Mouse (Mus musculus) layer of hippocampus, adult 18-20 months (tissue): ENCODE data around the gene Elfn1. TPM values are rescaled to one million over a fixed set of nuclear protein-coding genes. Genes with fewer than 3 reads are reported as not detected.
"Not testable (repeated sequence)": the region's sequence is repeated elsewhere in the genome, so short reads cannot be mapped to it uniquely, and the experiment has no call there.

Source experiments
- DNase-seq, 2 experiments: peaks; one replicate each; pipeline ENCODE4 v3.0.0; 2022; ENCODE audit warnings: low spot score in 2 of 2
- total RNA-seq, 2 experiments: library from RNA; stranded (reverse); gene quantifications; 2 replicates each; pipeline ENCODE4 v1.2.3; 2021

Elfn1 gene
- total RNA-seq, 2 experiments from 2014 or later, result 24.4 to 32.3 TPM

DNA sequence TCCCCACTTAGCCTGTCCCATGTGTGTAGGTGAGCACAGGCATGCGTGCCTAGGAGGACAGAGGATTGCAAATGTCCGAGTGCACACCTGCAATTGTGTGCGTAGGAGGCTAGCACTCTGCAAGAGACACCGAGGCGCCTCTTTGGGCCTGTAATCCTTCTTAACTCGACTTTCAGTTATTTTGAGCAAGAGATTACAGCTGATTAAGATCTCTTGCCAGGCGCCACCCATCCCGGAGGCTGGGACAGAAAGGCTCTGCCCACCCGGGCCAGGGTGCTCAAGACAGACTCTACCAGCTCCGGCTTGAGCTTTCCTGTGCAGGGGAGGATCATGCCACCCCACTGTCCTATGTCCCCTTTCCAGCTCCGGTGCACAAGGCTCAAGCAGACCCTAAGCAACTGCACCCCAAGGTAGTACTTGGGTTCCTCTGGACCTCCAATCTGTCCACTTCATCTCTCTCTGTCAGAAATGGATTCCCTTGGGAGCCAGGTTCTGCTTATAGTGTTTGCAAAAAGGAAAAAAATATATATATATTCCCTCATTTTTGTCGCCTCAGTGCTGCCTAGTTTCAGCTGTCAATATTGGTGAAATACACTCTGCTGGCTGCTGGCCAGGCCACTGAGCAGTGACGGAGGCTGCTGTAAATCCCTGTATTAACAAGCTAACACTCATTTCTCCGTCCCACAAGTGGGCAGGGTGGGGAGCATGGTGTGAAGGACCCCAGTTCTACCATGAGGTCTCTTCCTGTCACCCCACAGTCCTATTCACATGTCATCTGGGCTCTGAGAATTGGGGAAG, 61.6 kb downstream of the Elfn1 start:
- no peak for DNase-seq

DNA sequence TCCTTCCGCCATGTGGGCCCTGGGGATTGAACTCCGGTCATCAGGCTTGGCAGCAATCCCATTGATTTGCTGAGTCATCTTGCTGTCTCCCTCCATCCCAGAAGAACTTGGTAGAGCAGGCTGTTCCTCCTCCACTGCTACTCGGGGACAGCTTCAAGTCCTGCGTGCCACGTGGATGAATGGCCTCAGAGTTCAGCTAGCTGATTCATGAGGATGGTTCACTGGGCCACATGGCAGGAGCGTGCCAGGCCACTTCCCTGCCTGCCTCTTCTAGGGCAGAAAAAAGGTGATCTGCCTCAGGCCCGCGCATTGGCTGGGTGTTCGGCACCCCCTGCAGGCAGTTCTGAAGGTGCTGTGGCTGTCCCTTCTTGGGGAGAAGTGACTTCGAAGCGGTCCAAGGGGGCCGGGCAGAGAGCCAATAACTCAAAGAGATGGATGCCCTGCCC, 62.5 kb downstream of the Elfn1 start:
- no peak for DNase-seq

DNA sequence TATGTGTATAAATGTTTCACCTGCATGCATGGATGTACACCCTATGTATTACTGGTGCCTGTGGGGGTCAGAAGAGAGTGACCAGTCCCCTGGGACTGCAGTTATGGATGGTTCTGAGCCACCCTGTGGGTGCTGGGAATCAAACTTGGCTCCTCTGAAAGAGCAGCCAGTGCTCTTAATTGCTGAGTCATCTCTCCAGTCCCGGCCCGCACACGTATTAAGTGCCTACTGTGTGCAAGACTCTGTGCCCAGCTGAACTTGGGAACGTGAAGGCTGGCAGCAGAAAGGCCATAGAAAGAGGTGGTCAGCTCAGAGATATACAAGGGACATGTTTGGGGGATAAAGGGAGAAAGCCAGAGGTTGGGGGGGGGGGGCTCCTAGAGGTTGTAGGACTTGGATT, 68.8 kb downstream of the Elfn1 start:
- DNase-seq, result no peak

DNA sequence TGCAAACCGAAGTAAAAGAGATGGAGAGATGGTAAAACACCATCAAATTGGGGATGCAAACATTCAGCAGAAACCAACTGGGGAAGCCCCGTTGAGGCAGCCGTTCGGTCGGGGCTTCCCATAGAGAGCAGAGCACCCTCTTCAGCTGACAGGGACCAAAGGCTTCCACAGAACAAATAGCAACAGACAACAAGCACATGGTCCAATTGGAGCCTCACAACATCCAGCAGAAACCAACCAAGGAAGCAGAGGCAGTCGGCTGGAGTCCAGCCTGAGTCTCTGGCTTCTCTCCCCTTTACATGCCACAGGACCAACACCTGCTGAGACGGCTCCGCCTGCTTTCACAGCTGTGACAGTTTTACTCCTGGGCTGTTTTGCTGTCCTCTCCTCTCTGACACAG, 69.7 kb downstream of the Elfn1 start:
- no peak for DNase-seq

DNA sequence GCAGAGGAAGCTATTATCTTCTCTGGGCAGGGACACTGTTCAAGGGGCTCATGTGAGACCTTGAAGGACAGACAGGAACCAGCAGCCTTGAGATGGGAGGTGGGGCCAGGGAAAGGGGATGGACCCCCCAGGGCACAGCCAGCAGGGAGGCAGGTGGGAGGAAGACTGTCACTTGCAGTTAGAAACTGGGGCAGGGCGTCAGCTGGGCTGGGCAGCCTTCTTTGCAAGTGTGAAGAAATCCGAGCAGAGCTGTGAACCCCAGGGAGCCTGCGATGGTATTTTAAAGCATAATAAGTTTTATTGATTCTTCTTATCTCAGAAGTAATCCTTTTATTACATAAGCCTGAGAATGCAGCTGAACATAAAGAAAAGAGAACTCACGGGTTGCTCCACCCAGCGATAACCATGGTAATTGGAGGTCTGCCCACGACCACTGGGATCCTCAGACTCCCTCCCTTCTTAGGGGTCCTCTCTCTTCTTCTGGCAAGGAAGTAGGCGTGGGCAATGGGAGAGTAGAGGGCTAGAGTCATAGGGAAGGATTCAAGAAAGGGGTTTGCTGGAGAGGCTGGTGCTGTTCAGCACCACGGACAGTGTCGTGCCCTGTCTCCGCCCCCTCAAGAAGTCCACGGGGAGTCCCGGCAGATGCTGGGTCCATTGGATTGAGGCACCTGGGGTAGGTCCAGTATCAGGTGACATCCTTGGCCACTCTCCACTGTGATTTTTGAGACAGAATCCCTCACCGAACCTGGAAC, 71.0 kb downstream of the Elfn1 start:
- no peak for DNase-seq

DNA sequence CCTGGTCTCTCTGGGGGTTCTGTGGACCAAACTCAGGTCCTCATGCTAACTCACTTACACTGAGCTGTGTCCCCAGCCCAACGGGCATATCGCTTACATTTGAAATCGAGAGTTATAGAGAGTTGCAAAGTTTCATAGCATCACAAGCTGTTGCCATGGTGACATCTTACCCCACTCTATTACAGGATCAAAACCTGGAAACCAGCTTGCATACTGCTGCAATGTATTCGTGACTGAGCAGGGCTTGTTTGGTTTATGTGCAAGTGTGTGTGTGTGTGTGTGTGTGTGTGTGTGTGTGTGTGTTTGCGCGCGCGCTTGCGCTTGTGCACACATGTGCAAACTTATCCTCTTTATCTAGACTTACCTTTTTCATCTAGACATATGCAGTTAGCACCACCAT, 71.6 kb downstream of the Elfn1 start:
- peak in 1 of 2 experiments; percentile 44 for DNase-seq

DNA sequence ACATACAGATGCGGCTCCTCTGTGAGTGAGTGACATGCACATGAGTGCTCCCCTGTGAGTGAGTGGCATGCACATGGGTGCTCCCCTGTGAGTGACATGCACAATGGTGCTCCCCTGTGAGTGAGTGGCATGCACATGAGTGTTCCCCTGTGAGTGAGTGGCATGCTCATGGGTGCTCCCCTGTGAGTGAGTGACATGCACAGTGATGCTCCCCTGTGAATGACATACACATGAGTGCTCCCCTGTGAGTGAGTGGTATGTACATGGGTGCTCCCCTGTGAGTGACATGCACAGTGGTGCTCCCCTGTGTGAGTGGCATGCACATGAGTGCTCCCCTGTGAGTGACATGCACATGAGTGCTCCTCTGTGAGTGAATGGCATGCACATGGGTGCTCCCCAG, 74.2 kb downstream of the Elfn1 start:
- no peak for DNase-seq

DNA sequence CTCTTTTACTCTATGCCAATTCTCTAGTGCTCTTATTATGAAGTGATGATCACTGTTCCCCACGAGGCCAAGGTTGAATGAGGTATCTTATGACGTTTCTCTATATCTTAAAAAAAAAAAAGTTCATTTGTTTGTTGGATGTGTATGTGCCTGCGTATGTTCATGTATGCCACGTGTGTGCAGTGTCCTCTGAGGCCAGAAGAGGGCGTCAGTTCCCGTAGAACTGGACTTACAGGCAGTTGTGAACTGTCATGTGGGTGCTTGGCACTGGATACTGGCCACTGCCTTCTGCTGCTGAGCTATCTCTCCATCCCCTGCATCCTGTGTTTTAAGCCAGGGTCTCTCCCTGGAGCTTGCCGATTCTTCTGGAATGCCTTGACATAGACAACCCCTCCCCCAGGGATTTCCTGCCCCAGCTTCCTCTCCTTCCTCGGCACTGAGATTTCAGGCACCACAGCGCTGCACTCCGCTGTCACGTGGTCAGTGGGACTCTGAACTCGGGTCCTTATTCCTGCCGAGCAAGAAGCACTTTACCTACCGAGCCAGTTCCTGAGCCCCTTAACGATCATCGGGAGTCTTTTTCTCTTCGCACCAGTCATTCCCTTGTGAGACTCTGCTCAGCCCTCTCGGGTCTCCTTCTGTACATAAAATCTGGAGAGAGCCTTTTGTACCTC, 77.5 kb downstream of the Elfn1 start:
- DNase-seq, result no peak

DNA sequence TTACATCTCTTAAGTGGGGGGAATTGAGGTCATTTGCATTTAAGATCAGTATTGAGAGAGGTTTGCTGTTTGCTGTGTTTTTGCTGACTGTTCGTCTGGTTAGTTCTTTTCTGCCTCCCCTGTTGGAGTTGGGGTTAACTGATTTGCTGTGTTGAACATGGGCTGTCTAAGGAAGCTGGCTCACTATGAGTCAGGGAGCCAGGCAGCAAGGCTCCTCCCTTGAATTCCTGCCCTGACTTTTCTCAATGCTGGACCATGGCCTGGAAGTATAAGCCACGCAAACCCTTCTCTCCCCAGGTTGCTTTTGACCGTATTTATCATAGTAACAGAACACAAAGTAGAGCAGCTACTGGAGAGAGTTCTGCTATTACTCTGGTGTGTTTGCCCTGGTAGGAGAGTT, 83.8 kb downstream of the Elfn1 start:
- DNase-seq, result no peak

DNA sequence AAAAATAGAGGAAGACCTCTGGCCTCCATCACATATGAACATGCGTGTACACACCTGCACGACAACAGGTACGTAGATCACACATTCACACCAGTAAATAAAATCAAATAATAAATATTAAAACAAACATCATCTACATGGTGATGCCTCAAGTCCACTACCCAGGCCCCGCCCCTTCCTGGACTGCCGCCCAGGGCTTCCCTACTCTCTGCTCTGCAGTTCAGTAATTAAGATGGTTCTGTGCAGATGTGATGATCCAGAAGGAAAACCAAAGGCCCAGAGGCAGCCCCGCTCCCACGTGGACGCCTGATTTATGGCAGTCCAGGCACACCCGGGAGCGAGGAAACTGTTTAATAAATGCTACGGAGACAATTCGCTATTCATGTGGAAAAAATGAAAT, 90.6 kb downstream of the Elfn1 start:
- not testable (repeated sequence) for DNase-seq

DNA sequence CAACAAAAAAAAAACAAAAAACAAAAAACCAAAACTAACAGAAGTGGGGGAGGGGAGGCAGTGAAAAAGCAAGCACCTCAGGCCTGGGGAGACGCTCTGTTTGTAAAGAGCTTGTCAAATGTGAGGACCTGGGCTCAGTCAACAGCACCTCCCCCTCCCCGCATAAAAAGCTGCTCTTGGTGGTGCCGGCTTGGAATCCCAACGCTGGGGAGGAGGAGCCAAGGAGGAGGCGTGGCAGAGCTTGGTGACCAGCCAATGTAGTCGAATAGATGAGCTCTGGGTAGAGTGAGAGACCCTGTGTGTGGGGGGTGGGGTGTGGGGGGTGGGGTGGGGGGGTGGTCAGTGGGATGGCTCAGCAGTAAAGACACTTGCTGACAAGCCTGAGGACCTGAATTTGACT, 91.2 kb downstream of the Elfn1 start:
- DNase-seq, result no peak

DNA sequence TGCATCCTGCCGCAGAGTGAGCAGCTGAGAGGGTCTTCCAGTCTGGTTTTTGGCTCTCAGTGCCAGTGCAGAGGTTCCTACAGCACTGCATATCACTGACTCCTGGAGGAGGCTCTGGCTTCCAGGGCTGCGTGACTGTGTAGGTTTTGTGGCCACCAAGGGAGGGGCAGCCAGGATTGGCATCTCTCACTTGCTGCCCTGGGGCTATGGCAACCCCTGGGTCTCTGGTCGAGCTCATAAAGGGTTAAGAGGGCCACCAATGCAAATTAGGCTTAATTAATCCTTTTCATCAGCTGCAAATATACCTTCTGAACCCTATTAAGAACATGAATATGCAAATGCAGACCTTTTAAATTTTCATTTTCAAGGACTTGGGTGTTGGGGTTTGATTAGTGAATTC, 94.8 kb downstream of the Elfn1 start:
- DNase-seq, result no peak

DNA sequence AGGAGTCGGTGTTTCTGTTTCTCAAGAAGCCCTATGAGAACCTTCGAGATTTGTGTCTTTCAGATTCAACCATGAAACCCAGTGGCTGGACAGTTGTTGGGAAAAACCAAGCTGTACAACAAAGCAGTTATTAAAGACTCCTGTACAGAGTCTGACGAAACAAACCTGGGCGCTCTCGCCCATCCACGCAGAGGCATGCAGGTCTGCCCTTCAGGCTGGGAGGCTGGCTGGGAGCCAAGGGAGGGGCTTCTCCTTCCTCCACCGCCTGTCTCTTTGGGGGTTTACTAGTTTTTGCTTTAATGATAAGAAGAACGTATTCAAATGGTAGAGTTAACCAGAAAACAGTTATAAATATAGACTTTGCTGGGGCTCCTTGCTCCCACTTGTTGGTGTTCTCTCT, 99.1 kb downstream of the Elfn1 start:
- no peak for DNase-seq

DNA sequence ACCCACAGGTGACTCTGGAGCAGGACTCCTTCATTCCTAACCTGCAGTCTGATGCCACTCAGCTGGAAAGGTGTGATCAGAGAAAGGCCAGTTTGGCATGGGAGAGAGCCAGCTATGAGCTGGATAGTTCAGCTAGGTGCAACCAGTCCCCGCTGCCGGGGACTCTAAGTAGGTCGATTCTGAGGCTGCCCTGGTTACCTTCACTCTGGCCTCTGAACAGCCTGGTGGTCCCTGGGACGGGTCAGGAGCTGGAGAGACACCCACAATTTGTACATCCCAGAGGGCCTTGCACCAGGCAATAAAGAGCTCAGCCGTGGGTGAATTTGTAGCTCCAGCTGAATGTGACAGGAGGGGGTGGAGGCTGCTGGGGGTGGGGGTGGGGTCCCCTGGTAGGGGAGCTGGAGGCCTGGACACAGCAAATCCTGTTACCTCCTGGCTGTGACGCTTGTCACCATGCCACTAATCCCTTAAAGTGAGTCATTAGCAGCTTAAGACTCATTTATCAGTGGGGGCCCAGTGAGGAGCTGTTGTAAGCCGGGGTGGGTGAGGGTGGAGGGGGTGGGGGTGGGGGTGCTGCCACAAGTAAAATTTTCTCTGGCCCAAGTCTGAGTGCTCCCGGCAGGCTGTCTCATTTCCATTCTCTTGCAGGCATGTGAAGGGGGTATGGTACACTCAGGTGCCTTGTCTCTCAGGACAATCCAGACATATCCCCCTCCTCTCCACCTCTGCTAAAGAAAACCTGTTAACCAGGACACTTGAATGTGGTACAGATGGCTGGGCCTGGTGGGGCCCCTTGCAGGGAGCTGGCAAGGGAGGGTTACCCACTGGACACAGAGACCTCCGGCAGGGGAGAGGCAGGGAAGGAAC, 100.1 kb downstream of the Elfn1 start:
- no peak for DNase-seq

DNA sequence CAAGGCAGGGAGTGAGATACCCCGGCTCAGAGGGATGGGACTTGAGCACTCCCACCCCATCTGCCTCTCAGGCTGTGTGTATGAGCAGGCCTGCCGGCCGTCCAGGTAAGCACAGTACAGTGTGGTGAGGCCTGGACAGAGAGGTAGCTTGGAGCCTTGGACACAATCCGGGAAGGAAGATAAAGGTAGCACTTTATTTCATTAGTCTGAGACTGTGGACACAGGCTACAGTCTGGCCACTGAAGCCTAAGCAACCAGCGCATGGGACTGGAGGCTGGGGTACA, 100.7 kb downstream of the Elfn1 start:
- DNase-seq, result no peak

DNA sequence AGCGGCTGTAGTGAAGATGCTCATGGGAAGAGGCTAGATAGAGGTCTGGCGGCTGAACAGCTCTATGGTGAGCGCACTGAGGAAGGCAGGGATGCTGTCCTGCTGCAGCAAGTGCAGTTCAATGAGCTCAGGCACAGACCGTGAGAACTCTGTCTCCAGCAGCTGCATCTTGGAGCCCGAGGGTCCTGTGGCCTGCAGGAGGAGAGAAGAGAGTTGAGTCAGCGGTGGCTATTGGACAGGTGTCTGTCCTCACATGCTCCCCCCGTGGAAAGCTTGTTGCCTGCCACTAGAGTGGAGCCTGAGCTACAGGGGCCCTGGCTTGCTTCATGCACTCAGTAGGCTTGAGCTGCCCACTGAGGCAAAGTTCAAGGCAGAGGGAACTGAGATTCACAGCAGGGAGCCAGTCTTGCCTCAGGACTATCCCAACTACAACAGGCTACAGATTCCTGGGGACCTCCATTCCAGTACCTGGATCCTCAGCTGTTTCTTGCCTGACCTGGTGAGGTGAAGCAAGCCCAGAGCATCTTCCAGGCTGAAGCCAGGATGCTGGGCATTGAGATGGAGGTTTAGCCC, 101.4 kb downstream of the Elfn1 start:
- DNase-seq, result no peak

DNA sequence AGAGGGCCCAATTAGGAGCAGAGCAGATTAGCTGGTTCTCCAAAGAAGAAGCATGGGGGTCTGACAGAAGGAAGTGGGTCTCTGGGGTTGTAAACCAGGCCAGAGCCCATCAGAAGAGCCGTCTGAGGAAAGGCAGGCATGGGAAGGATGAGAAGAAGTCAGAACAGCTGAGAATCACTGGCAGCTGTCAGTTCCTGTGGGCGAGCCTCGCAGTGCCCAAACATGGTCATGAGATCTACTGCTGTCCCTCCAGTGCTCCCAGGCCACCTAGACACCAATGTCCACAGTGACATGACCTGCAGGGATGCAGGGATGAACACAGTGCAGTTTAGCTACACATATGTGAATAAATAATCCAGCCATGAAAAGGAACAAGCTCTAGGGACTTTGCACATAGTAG, 102.7 kb downstream of the Elfn1 start:
- DNase-seq, result no peak

DNA sequence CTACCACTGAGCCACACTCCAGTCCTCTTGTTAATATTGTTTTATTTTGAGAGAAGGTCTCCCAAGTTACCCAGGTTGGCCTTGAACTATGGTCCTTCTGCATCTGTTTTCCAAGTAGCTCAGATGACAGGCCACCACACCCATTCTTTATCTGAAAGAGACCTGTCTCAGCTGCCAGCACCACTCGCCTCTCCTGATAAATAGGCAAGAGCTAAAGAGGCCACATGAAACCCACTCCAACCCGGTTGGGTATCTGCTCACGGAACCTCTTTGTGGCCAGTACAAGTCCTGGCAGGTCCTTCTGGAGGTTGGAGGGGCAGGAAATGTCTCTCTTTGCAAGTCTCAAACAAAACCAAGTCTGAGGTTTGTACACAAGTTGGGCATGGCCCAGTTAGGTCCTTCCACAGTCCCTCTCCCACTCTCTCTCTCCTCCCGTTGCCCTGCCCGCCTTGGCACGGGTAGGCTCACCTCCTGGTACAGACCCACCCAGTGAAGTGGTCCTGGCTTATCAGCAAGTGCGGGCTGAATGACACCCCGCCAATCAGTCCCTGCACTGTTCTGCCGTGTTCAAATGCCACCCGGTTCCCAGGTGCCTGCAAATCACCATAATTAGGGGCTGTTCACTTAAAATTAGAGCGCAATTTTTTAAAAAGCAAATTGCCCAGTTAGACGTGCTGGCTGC, 104.7 kb downstream of the Elfn1 start:
- no peak for DNase-seq

DNA sequence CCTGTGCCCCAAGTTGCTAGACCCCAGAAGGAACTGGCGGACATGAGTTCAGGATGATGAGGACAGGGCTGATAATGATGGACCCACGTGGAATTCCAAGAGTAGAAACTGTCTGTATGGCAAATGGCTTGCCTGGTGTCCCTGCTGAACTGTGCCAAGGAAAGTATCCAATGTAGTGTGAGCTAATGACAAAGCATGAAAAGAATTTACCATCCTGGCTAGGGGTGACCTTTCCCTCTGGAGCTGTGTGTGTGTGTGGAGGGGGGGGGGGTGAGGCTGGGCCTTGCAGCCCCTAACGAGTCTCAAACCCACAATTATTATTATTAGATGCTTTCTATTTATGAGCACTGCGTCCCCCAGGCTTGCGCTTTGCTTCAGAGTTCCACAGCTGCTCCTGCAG, 105.9 kb downstream of the Elfn1 start:
- DNase-seq, result no peak

DNA sequence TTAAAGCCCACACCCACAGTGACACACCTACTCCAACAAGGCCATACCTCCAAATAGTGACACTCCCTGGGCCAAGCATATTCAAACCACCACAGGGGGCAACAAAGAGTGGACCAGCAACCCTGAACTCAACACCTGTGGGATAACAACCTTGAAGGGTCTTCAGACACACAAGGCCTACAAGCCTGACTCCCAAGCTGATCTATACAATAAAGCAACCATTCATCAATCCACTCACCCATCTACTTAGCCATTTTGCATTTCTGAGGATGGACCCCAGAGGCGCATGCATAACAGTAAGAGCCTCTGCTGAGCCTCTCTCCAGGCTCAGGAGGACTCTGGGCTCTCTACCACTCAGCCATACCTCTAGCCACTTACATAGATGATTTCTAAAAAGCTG, 109.2 kb downstream of the Elfn1 start:
- no peak for DNase-seq

DNA sequence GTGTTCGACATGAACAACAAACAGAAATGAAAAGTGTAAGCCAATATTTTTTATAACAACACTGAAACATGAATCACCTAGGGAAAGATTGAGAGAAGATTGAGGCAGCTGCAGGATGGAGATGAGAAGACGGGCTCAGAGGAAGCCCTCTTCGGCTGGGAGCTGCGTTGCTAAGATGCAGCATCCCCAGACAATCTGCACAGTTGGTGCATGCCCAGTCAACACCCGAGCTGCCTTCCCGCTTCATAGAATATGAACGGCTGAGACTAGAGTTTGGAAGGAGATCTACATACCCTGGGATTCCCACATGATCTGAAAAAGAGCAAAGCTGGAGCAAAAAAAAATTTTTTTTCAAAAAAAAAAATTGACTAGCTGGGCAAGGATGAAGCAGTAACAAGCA, 111.0 kb downstream of the Elfn1 start:
- peak; percentile 26 to 44 for DNase-seq
